Mouse (Mus musculus): Measurements from ENCODE around the gene Olfr1189. TPM values are rescaled to one million over a fixed set of nuclear protein-coding genes. Genes with fewer than 3 reads are reported as not detected.
"Not testable (repeated sequence)": the region's sequence is repeated elsewhere in the genome, so short reads cannot be mapped to it uniquely, and the experiment has no call there.

Gene Olfr1189
- not detected in 2 replicates for polyA plus RNA-seq (2015; fragmentation: Nextera tagmentation; extraction: Ambion mirVana)

GRCm38 (mm10) chr2:88586154-88586553 lies at the start of gene Olfr1189:
Gene Olfr1189 (plus strand): TSS chr2:88586454.
- H3K4me3 ChIP-seq, result no peak within 1 kb of the TSS
- no peaks in the 10 kb centered on the region for H3K4me1 ChIP-seq
- no peaks in the 10 kb centered on the region for H3K9me3 ChIP-seq
- H3K9ac ChIP-seq, result no peak within 1 kb of the TSS
- no peak within 1 kb of the TSS for H3K4me2 ChIP-seq
- no peak within 1 kb of the TSS for H3K27ac ChIP-seq
- ATAC-seq (ENCODE audit: borderline replicate concordance, extremely low read depth, low FRiP score, low TSS enrichment), result no peak
- no peaks in the 10 kb centered on the region for H3K27me3 ChIP-seq
- no peaks in the 10 kb centered on the region for H3K36me3 ChIP-seq

- no peak for ATAC-seq (ENCODE audit: borderline replicate concordance, extremely low read depth, low FRiP score, low TSS enrichment)
- H3K27ac ChIP-seq, result no peak within 1 kb of the TSS
- H3K9ac ChIP-seq, result no peak within 1 kb of the TSS
These were observed 29.6 kb upstream of the Olfr1189 start, which contains the start of gene Olfr1188 for GRCm38 (mm10) chr2:88556635-88557034. Gene Olfr1188 (plus strand): TSS chr2:88556935.

GRCm38 (mm10) chr2:88572696-88573095 lies 13.6 kb upstream of the Olfr1189 start:
- not testable (repeated sequence) for H3K4me3 ChIP-seq; H3K27me3 ChIP-seq; ATAC-seq (ENCODE audit: borderline replicate concordance, extremely low read depth, low FRiP score, low TSS enrichment); H3K4me1 ChIP-seq; H3K36me3 ChIP-seq; H3K27ac ChIP-seq; H3K9ac ChIP-seq; H3K9me3 ChIP-seq; H3K4me2 ChIP-seq
- 89% methylated on average over 12 of the region's 12 CpGs for WGBS

More at GRCm38 (mm10) chr2:88556635-88557034, 29.6 kb upstream of the Olfr1189 start, which contains the start of gene Olfr1188:
- 79% methylated on average over 2 of the region's 2 CpGs for WGBS
- no peak within 1 kb of the TSS for H3K4me2 ChIP-seq
- no peaks in the 10 kb centered on the region for H3K27me3 ChIP-seq
- H3K4me1 ChIP-seq, result no peaks in the 10 kb centered on the region
- no peaks in the 10 kb centered on the region for H3K36me3 ChIP-seq
- H3K9me3 ChIP-seq, result no peaks in the 10 kb centered on the region; the same call in 1 of the 2 replicates
- H3K4me3 ChIP-seq, result no peak within 1 kb of the TSS

GRCm38 (mm10) chr2:88640242-88640641 lies 54.0 kb downstream of the Olfr1189 start, which contains the start of gene Olfr1191-ps1:
Gene Olfr1191-ps1 (plus strand): TSS chr2:88640542.
- H3K4me3 ChIP-seq; H3K4me2 ChIP-seq; H3K9ac ChIP-seq; H3K36me3 ChIP-seq; H3K4me1 ChIP-seq; H3K9me3 ChIP-seq; H3K27ac ChIP-seq; H3K27me3 ChIP-seq; ATAC-seq (ENCODE audit: borderline replicate concordance, extremely low read depth, low FRiP score, low TSS enrichment): not testable (repeated sequence)
- WGBS, result 85% methylated on average over 1 of the region's 1 CpGs

Other genes with a start within 250 kb of the Olfr1189 start
- not detected in 2 replicates for gene Olfr1176, start 249.7 kb upstream of the Olfr1189 start, polyA plus RNA-seq (2015; fragmentation: Nextera tagmentation; extraction: Ambion mirVana)
- not detected in 2 replicates for gene Olfr1177-ps, start 240.0 kb upstream of the Olfr1189 start, polyA plus RNA-seq (2015; fragmentation: Nextera tagmentation; extraction: Ambion mirVana)
- not detected in 2 replicates for gene Olfr1178, start 199.4 kb upstream of the Olfr1189 start, polyA plus RNA-seq (2015; fragmentation: Nextera tagmentation; extraction: Ambion mirVana)
- not detected in 2 replicates for gene Olfr1179, start 180.0 kb upstream of the Olfr1189 start, polyA plus RNA-seq (2015; fragmentation: Nextera tagmentation; extraction: Ambion mirVana)
- gene Olfr1180, start 167.3 kb upstream of the Olfr1189 start, polyA plus RNA-seq (2015; fragmentation: Nextera tagmentation; extraction: Ambion mirVana), result not detected in 2 replicates
- not detected in 2 replicates for gene Olfr1181, start 160.3 kb upstream of the Olfr1189 start, polyA plus RNA-seq (2015; fragmentation: Nextera tagmentation; extraction: Ambion mirVana)
- gene Gm13757, start 137.3 kb upstream of the Olfr1189 start, polyA plus RNA-seq (2015; fragmentation: Nextera tagmentation; extraction: Ambion mirVana), result not detected in 2 replicates
- gene Olfr1183, start 131.6 kb upstream of the Olfr1189 start, polyA plus RNA-seq (2015; fragmentation: Nextera tagmentation; extraction: Ambion mirVana), result not detected in 2 replicates
- not detected in 2 replicates for gene Olfr1184, start 102.9 kb upstream of the Olfr1189 start, polyA plus RNA-seq (2015; fragmentation: Nextera tagmentation; extraction: Ambion mirVana)
- not detected in 2 replicates for gene Olfr1185-ps1, start 93.1 kb upstream of the Olfr1189 start, polyA plus RNA-seq (2015; fragmentation: Nextera tagmentation; extraction: Ambion mirVana)
- gene Olfr1186, start 67.9 kb upstream of the Olfr1189 start, polyA plus RNA-seq (2015; fragmentation: Nextera tagmentation; extraction: Ambion mirVana), result not detected in 2 replicates
- gene Olfr1188, start 29.5 kb upstream of the Olfr1189 start, polyA plus RNA-seq (2015; fragmentation: Nextera tagmentation; extraction: Ambion mirVana), result not detected in 2 replicates
- gene Olfr1191-ps1, start 54.1 kb downstream of the Olfr1189 start, polyA plus RNA-seq (2015; fragmentation: Nextera tagmentation; extraction: Ambion mirVana), result not detected in 2 replicates
- not detected in 2 replicates for gene Olfr1192-ps1, start 62.1 kb downstream of the Olfr1189 start, polyA plus RNA-seq (2015; fragmentation: Nextera tagmentation; extraction: Ambion mirVana)
- not detected in 2 replicates for gene Olfr1193, start 89.2 kb downstream of the Olfr1189 start, polyA plus RNA-seq (2015; fragmentation: Nextera tagmentation; extraction: Ambion mirVana)
- gene Olfr1195, start 102.7 kb downstream of the Olfr1189 start, polyA plus RNA-seq (2015; fragmentation: Nextera tagmentation; extraction: Ambion mirVana), result not detected in 2 replicates
- gene Olfr1196, start 118.1 kb downstream of the Olfr1189 start, polyA plus RNA-seq (2015; fragmentation: Nextera tagmentation; extraction: Ambion mirVana), result not detected in 2 replicates
- not detected in 2 replicates for gene Olfr1197, start 145.9 kb downstream of the Olfr1189 start, polyA plus RNA-seq (2015; fragmentation: Nextera tagmentation; extraction: Ambion mirVana)
- not detected in 2 replicates for gene Olfr1198, start 164.9 kb downstream of the Olfr1189 start, polyA plus RNA-seq (2015; fragmentation: Nextera tagmentation; extraction: Ambion mirVana)
- gene Olfr1199, start 174.0 kb downstream of the Olfr1189 start, polyA plus RNA-seq (2015; fragmentation: Nextera tagmentation; extraction: Ambion mirVana), result not detected in 2 replicates
- not detected in 2 replicates for gene Olfr1200, start 184.0 kb downstream of the Olfr1189 start, polyA plus RNA-seq (2015; fragmentation: Nextera tagmentation; extraction: Ambion mirVana)
- gene Olfr1201, start 206.6 kb downstream of the Olfr1189 start, polyA plus RNA-seq (2015; fragmentation: Nextera tagmentation; extraction: Ambion mirVana), result not detected in 2 replicates
- gene Olfr1202, start 228.0 kb downstream of the Olfr1189 start, polyA plus RNA-seq (2015; fragmentation: Nextera tagmentation; extraction: Ambion mirVana), result not detected in 2 replicates
- not detected in 2 replicates for gene Olfr1205, start 243.3 kb downstream of the Olfr1189 start, polyA plus RNA-seq (2015; fragmentation: Nextera tagmentation; extraction: Ambion mirVana)

All from lung, embryonic 15.5 days (tissue).